Mouse (Mus musculus): ENCODE results near the gene Nrg4.

Nrg4 gene

GRCm38 (mm10) chr9:55311560-55311959, 15.1 kb downstream of the Nrg4 start:
- H3K4me1 ChIP-seq (replicated peaks; ENCODE audit: low read depth, low read length): peaks cover 24% of the 10 kb centered on the region
- no peaks in the 10 kb centered on the region for H3K9me3 ChIP-seq (ENCODE audit: low read length)
- no peak overlapping the region for H3K4me3 ChIP-seq (replicated peaks; ENCODE audit: low read length)
- 0 out of 2 replicates have a peak, but pooled peaks cover 2% of the 10 kb centered on the region for H3K27me3 ChIP-seq (ENCODE audit: insufficient read depth, low read length)
- TF ChIP-seq CTCF (conservative IDR thresholded peaks at IDR 0.05; ENCODE audit: low read length): peak; percentile 90
- TF ChIP-seq POU5F1 (IDR thresholded peaks at IDR 0.05; ENCODE audit: borderline replicate concordance, low read length): no peak
- H3K36me3 ChIP-seq (ENCODE audit: insufficient read depth, low read length): no peaks in the 10 kb centered on the region

- TF ChIP-seq CTCF (conservative IDR thresholded peaks at IDR 0.05; ENCODE audit: low read length) (no peak), POU5F1 (IDR thresholded peaks at IDR 0.05; ENCODE audit: borderline replicate concordance, low read length) (no peak), NANOG (IDR thresholded peaks at IDR 0.05; ENCODE audit: borderline replicate concordance, low read length) (no peak)
- peaks cover 2% of the 10 kb centered on the region for H3K9me3 ChIP-seq (ENCODE audit: low read length)
- no peaks in the 10 kb centered on the region for H3K36me3 ChIP-seq (ENCODE audit: insufficient read depth, low read length)
- H3K4me3 ChIP-seq (replicated peaks; ENCODE audit: low read length): no peak overlapping the region
- H3K27me3 ChIP-seq (ENCODE audit: insufficient read depth, low read length): no peaks in the 10 kb centered on the region
- peaks cover 39% of the 10 kb centered on the region for H3K4me1 ChIP-seq (replicated peaks; ENCODE audit: low read depth, low read length)
Observed at GRCm38 (mm10) chr9:55308455-55308854, 18.2 kb downstream of the Nrg4 start.

- no peaks in the 10 kb centered on the region for H3K27me3 ChIP-seq (ENCODE audit: insufficient read depth, low read length)
- no peak overlapping the region for H3K4me3 ChIP-seq (replicated peaks; ENCODE audit: low read length)
- no peaks in the 10 kb centered on the region for H3K36me3 ChIP-seq (ENCODE audit: insufficient read depth, low read length)
- TF ChIP-seq CTCF (conservative IDR thresholded peaks at IDR 0.05; ENCODE audit: low read length) (no peak), POU5F1 (IDR thresholded peaks at IDR 0.05; ENCODE audit: borderline replicate concordance, low read length) (no peak), NANOG (IDR thresholded peaks at IDR 0.05; ENCODE audit: borderline replicate concordance, low read length) (no peak)
- peaks cover 39% of the 10 kb centered on the region for H3K4me1 ChIP-seq (replicated peaks; ENCODE audit: low read depth, low read length)
- peaks cover 11% of the 10 kb centered on the region for H3K9me3 ChIP-seq (ENCODE audit: low read length)
Observed at GRCm38 (mm10) chr9:55307557-55307956, 19.1 kb downstream of the Nrg4 start.

GRCm38 (mm10) chr9:55307066-55307465, 19.6 kb downstream of the Nrg4 start:
- TF ChIP-seq CTCF (conservative IDR thresholded peaks at IDR 0.05; ENCODE audit: low read length): no peak
- TF ChIP-seq POU5F1 (IDR thresholded peaks at IDR 0.05; ENCODE audit: borderline replicate concordance, low read length): no peak
- TF ChIP-seq NANOG (IDR thresholded peaks at IDR 0.05; ENCODE audit: borderline replicate concordance, low read length): no peak
- H3K4me3 ChIP-seq (replicated peaks; ENCODE audit: low read length): no peak overlapping the region
- H3K27me3 ChIP-seq (ENCODE audit: insufficient read depth, low read length): no peaks in the 10 kb centered on the region
- H3K9me3 ChIP-seq (ENCODE audit: low read length): peaks cover 12% of the 10 kb centered on the region
- peaks cover 39% of the 10 kb centered on the region for H3K4me1 ChIP-seq (replicated peaks; ENCODE audit: low read depth, low read length)
- H3K36me3 ChIP-seq (ENCODE audit: insufficient read depth, low read length): no peaks in the 10 kb centered on the region

GRCm38 (mm10) chr9:55296221-55296620, 30.4 kb downstream of the Nrg4 start:
- no peak overlapping the region for H3K4me3 ChIP-seq (replicated peaks; ENCODE audit: low read length)
- TF ChIP-seq CTCF (conservative IDR thresholded peaks at IDR 0.05; ENCODE audit: low read length) (no peak), POU5F1 (IDR thresholded peaks at IDR 0.05; ENCODE audit: borderline replicate concordance, low read length) (no peak), NANOG (IDR thresholded peaks at IDR 0.05; ENCODE audit: borderline replicate concordance, low read length) (no peak)
- no peaks in the 10 kb centered on the region for H3K27me3 ChIP-seq (ENCODE audit: insufficient read depth, low read length)
- no peaks in the 10 kb centered on the region for H3K36me3 ChIP-seq (ENCODE audit: insufficient read depth, low read length)
- H3K9me3 ChIP-seq (ENCODE audit: low read length): 0 out of 2 replicates have a peak, but pooled peaks cover 3% of the 10 kb centered on the region
- H3K4me1 ChIP-seq (replicated peaks; ENCODE audit: low read depth, low read length): peaks cover 6% of the 10 kb centered on the region; the same call in 1 of the 2 replicates

GRCm38 (mm10) chr9:55291966-55292365, 34.7 kb downstream of the Nrg4 start:
- H3K4me1 ChIP-seq (replicated peaks; ENCODE audit: low read depth, low read length): 0 out of 2 replicates have a peak, but pooled peaks cover 2% of the 10 kb centered on the region
- H3K9me3 ChIP-seq (ENCODE audit: low read length): 0 out of 2 replicates have a peak, but pooled peaks cover 3% of the 10 kb centered on the region
- TF ChIP-seq NANOG (IDR thresholded peaks at IDR 0.05; ENCODE audit: borderline replicate concordance, low read length): no peak
- TF ChIP-seq CTCF (conservative IDR thresholded peaks at IDR 0.05; ENCODE audit: low read length): no peak
- TF ChIP-seq POU5F1 (IDR thresholded peaks at IDR 0.05; ENCODE audit: borderline replicate concordance, low read length): no peak
- no peaks in the 10 kb centered on the region for H3K36me3 ChIP-seq (ENCODE audit: insufficient read depth, low read length)
- H3K4me3 ChIP-seq (replicated peaks; ENCODE audit: low read length): peak overlapping the region; percentile 57
- H3K27me3 ChIP-seq (ENCODE audit: insufficient read depth, low read length): no peaks in the 10 kb centered on the region

GRCm38 (mm10) chr9:55289475-55290198, 37.0 kb downstream of the Nrg4 start:
- Histone ChIP-seq H3K36me3 (ENCODE audit: insufficient read depth, low read length) (no peaks in the 10 kb centered on the region), H3K4me3 (replicated peaks; ENCODE audit: low read length) (no peak overlapping the region), H3K27me3 (ENCODE audit: insufficient read depth, low read length) (no peaks in the 10 kb centered on the region), H3K4me1 (replicated peaks; ENCODE audit: low read depth, low read length) (0 out of 2 replicates have a peak, but pooled peaks cover 2% of the 10 kb centered on the region), H3K9me3 (ENCODE audit: low read length) (no peaks in the 10 kb centered on the region)
- TF ChIP-seq POU5F1 (IDR thresholded peaks at IDR 0.05; ENCODE audit: borderline replicate concordance, low read length): no peak
- TF ChIP-seq CTCF (conservative IDR thresholded peaks at IDR 0.05; ENCODE audit: low read length): no peak
- TF ChIP-seq NANOG (IDR thresholded peaks at IDR 0.05; ENCODE audit: borderline replicate concordance, low read length): no peak

- Histone ChIP-seq H3K36me3 (ENCODE audit: insufficient read depth, low read length) (no peaks in the 10 kb centered on the region), H3K4me1 (replicated peaks; ENCODE audit: low read depth, low read length) (peaks cover 13% of the 10 kb centered on the region), H3K9me3 (ENCODE audit: low read length) (no peaks in the 10 kb centered on the region), H3K27me3 (ENCODE audit: insufficient read depth, low read length) (no peaks in the 10 kb centered on the region), H3K4me3 (replicated peaks; ENCODE audit: low read length) (no peak overlapping the region)
- no peak for TF ChIP-seq POU5F1 (IDR thresholded peaks at IDR 0.05; ENCODE audit: borderline replicate concordance, low read length)
- TF ChIP-seq NANOG (IDR thresholded peaks at IDR 0.05; ENCODE audit: borderline replicate concordance, low read length): no peak
- TF ChIP-seq CTCF (conservative IDR thresholded peaks at IDR 0.05; ENCODE audit: low read length): no peak
Observed at GRCm38 (mm10) chr9:55285197-55285596, 41.4 kb downstream of the Nrg4 start.

Measured in E14TG2a.4 (cell line).